Mouse (Mus musculus) urinary bladder, adult 18-20 months (tissue): ENCODE measurements around the gene Arpp19.
A peak's percentile ranks its signal among the peaks of the same experiment; 100 is the strongest.

Experiments
- DNase-seq, 2 experiments: peaks; one replicate each; pipeline ENCODE4 v3.0.0; 2022; ENCODE audit warnings: low spot score in 2 of 2, mixed read lengths in 2 of 2

Gene Arpp19

DNA sequence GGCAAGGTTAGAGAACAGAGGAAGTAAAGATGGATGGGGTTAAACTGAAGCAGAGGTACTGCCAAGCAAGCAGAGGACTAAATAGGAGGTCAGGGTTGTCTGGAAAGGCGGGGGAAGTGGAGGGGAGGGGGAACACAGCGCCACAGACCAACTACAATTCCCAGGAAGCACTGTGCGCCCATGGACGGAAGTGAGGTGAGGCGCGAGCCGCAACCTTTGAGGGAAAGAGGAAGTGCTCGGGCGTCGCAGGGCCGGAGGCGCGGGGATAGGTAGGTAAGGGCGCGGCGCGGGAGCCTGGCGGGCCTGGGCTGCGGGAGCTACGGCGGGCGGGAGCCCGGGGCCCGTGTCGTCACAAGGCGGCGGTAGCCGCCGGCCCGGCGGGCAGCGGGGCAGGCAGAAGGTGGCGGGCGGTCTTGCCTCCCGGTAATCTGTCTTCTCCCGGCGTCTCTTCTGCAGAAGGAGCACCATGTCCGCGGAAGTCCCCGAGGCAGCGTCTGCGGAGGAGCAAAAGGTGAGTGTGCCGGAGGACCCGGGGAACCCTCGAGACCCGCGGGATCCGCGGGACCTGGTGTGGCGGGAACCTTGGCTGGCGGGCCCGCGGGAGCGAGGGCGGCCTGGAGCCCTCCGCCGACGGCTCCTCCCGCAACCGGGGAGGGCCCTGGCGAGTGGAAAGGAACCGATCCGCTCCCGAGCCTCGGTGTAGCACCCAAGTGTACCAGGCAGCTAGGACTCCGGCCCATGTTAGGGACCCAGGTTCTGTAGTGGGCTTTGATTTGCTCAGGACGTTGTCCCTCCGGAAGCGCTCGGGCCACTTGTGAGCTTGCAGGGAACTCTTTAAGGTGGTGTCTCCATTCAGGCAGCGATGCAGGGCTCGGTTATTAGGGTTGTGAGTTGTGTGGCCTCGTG, at the start of gene Arpp19:
Gene Arpp19, plus strand, starts transcription at position 164 of the 906 bp plus-strand sequence.
- peak; percentile 68 to 77 for DNase-seq

DNA sequence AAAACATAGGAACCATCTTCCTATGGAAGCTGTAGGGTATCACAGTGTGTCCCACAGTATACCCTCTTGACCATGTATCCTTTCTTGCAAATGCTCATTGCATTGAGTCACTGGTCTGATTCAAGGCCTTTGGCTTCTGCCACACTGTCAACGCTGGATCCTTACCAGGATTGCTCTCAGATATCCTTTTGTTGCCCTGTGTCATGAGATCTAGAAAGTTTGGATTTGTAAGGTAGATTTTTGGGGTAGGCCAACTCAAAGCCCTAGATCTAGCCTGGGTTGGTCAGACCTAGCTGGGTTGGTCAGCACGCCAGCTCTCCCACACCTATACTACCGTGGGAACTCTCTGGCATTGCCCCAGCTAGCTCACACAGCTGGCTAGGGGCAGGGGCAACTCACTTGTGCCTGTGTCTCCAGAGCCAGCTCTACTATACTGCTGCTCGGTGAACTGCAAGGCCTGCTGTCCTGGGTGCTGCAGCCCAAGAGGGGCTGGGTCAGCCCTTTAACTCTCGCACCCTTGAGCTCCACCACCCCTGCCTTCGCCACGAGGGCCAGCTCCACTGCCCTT, 48.4 kb upstream of the Arpp19 start:
- DNase-seq = no peak

DNA sequence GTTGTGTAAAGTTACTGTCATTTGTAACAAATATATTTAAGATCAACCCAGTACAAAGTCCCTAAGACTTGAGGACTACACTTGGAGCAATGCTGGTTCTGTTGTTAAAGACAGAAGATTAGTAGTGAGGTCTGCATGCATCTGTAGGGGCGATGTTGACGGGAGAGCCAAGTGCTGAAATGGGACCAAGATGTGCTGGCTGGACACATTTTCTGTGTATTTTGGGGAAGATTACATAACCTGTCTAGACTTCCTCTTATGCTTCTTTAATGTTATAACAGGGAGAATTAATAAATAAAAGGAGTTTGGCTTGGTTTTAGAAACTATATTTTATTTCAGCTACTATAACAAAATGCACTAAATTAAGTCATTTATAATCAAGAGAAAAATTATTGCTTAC, 47.4 kb upstream of the Arpp19 start:
- no peak for DNase-seq

DNA sequence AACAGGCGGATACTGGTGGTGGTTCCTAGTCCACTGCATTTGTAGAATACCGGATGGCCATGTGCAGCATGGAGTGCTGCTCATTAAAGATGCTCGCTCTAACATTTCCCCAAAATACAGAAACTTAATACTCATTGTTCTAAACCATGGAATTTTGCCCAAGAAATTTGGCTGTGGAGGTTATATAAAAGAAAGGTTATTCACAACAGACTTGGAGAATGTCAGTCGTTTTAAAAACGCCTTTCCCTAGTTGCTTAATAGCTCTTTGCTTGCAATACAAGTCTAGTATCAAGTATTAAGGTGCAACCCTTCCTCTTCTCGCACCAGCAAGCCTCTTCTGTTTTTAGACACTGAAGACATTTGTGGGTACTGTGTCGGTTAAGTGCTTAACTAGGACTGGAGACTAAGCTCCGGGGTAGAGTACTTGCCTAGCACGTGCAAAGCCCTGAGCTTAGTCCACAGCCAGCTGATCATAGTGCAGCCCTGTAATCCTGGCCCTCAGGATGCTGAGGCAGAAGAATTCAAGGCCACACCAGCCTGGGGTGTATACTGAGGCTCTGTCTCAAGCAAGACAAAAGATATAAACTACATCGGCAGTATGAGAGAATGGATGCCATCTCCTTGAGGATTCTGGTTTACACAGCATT, 42.7 kb upstream of the Arpp19 start:
- no peak for DNase-seq

DNA sequence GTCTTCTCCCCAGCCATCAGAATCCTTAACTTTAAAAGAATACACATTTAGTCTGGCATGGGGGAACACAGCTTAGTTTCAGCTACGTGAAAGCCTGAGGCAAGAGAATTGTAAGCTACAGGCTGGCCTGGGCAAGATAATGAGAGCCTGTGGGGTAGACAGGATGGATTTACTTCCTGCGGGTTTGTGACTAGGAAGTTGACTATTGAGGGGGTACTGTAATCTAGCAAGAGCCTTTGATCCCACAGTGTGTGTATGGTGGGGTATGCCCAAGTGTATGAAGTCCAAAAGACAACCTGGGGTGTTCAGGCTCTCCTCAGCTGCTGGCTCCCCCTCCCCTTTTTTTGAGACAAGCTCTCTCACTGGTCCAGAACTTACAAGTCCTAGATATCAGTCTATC, 41.1 kb upstream of the Arpp19 start:
- no peak for DNase-seq

DNA sequence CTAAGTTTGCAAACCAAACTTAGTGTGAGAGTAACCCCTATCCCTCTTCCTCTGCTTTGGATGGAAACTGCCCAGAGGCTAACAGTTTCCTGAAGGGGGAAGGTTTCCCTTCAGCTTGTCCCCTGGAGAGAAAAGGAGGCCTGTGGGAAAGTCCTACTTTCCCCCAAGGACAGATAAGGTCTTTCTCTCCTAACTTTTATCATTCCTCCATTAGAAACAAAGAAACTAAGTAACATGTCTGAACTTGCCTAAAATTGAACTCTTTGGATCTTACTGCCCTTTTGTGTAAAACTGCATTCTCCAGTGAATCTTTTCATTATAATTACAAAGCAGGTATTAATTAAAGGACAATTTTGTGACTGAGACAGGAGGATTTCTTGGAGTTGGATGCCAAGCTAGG, 39.4 kb upstream of the Arpp19 start:
- DNase-seq = no peak

DNA sequence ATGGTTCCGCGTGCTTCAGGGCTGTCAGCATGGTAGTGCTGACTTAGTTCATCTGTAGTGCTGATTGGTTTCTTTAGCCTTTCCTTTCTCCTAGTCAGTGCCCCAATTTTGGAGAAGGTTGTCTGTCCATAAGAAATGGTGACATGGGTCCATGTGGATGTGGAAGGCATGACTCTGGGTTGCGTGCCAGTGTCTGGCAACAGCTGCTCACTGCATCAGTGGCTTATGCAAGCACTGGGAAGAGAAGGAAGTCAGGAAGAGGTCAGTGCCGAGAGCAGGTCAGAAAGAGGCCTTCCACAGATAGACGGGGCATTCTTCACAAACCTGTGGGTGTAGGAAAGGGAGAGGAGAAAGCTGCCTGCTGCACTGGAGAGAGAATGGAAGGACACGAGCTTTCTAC, 36.4 kb upstream of the Arpp19 start:
- no peak for DNase-seq

DNA sequence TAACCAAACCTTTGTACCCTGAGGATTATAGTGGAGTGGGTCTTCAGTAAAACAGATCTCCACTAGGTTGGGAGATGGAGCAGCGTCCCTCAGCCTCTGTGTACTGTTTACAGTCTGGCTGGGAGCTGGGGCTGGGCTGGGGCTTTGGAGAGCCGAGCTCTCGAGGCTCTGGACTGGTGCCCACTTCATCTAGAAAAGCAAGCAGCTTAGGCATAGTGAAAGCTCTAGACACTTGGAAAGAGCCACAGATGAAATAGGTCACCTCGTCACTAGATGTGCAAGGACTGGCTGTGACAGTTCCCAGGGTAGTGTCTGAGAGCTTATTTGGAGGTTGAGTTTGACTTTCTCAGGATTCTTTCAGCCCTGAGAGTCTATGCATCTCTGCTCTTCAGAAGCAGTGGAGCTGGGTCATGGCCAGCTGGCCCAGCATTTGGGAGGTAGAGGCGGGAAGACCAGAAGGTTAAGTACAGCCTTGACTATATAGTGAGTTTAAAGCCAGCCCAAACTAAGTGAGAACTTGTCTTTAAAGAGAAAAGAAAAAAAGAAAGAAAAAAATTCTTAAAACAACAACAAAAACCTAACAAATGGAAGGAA, 35.7 kb upstream of the Arpp19 start:
- no peak for DNase-seq

DNA sequence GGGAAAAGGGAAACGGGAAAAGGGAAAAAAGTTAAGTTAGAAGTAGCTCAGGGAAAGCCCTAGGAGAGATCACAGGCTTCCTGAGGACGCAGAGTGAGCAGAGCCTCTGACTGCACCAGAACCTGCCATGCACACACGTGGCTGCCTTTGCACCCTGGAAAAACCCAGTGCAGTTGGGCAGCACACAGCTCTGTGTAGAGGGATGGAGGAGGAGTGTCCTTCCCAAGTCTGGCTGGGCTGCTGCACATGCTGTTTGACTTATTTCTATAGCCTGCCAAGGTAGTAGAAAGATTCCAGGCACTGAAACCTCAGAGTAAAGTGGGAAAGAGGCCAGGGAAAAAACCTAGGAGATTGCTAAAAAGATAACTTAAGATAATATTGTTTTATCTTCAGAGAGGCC, 35.2 kb upstream of the Arpp19 start:
- DNase-seq = no peak

DNA sequence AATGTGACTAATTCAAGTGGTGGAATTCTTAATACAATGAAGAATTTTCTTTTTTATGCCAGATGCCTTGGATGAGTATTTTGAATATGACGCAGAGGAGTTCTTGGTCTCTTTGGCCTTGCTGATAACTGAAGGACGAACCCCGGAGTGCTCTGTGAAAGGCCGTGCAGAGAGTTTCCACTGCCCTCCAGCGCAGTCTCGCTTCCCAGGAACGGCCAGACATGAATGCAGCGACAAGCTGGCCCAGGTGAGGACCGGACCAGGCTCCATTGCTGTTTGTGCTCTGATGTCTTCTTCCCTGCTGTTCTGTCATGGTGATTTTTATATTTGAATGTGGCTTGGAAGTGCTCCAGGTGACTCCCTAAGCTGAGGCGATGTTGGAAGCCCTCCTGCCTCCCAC, 33.2 kb upstream of the Arpp19 start:
- no peak for DNase-seq

DNA sequence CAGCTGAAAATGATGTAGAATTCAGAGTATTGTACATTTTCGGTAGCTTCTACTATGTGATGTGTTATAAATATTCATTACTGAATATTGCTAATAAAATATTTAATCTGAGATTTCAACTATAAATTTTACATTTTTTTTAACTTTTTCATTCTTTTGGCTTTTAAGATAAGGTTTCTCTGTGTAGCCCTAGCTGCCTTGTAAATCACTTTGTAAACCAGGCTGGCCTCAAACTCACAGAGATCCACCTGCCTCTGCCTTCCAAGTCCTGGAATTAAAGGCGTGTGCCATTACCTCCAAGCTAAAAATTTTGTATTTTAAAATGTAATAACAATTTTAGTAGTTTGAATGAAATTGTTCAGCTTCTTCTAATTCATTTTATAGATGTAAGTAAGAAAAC, 20.8 kb upstream of the Arpp19 start:
- no peak for DNase-seq

DNA sequence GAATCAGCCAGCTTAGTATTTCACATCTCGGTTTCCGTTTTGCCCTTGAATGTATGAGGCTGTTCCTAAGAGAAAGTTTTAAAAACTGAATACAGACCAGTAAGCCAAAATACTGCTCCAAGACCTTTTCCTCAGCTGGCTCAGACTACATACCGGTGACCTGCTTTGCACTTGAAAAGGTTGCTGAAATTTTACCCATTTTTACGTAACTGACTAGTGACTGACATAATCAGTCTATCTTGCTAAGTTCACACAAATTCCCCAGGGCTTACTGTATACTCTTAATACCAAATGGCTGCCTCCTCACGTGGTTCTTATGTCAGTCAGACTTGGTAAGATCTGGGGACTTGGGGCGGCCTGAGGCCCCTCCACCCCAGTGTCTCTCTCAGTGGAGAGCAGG, 18.2 kb upstream of the Arpp19 start:
- no peak for DNase-seq

DNA sequence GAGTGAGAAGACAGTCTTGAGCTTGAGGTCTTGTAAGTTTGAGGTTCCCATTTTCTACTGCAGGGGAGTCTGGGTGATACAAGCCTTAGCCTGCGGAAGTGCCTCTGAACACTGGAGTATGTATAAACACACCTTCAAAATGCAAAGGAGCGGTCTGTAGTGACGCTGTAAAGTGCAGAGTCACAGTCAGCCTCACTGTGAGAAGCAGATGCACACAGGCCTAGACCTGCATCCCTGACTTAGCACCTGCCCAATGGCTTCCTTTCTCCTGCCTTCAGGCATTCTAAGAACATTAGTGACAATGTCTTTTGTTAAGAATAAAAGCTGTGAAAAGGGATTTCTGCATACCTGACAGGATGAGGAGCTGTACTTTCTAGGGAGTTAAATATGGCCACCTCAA, 17.8 kb upstream of the Arpp19 start:
- no peak for DNase-seq

DNA sequence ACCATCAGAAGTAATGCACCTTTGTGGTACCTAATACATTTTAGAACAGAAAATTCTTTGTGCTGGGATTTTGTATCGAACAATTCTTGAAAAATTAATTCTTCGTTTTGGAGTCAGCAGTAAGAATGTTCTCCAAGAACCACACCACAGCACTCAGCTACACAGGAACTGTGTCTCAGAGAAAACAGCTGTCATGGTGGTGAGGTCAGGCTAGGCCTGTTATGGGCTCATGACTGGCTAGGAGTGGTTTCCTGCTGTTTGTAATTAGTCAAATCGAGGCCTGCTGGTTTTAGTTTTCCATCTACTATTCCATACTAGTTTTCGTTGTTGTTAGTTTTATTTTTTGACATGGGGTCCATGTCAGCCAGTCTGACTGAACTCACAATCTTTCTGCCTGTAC, 16.9 kb upstream of the Arpp19 start:
- no peak for DNase-seq

DNA sequence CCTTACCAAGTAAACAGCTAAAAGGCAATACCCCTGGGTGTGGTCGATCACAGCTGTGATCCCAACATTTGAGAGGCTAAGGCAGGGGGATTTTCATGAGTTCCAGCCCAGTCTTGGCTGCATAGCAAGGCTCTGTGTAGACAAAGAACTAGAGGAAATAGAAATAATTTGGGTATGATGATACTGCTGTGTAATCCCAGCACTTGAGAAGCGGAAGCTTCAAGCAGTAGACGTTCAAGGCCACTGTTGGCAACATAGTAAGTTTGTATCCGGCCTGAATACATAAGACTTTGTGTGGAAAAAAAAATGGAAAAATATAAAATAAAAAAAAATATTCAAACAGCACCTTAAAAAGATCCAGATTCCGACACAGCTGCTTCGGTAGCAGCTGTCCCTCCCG, 14.9 kb upstream of the Arpp19 start:
- DNase-seq = no peak

DNA sequence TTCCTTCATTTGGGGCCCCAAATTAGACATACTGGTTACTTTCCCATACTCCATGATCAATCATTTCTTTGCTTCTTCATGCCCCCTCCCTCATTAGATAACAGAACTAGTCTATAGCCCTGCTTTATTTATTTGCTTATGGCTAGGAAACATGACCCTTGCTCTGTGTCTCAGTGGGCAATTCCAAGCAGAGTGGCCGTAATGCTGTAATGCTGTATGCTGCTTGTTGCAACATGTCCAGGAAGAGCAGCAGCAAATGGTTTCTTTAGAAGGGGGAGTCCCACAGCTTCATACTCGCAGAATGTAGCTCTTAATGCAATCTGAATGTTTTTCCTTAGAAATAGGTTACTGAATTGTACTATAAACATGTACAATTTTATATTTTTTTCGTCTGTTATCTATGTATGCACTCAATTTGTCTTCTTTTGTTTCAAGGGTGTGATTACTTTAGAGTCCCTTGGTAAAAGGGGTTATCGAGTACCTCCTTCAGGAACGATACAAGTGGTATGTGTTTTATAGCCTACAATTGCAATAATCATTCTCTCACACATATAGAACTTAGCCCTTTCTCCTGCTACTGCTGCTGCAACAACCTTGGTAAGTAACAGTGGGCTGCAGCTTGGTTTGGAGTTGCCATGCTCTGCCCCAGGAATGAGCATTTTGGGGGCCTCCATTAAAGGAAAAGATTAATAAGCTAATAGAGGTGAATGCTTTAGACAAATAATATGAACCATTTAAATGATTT, 14.1 kb upstream of the Arpp19 start:
- DNase-seq = no peak

DNA sequence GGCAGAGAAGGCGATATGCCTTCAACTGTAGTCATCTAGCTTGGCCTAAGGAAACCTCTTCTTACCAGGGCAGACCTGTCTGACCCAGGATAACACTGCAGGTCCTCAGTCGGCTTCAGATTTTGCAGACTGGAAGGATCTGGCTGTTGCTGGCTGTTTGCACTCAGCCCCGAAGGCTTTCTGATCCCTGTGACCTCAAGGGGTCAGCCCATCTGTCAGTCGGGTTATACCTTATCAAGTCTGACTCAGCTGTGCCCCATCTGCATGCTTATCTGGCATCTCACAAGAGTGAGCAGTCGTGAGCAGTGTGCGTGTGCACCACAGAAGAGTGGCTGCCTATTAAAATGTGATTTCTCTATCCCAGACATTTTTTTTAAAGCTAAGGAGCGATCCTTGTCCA, 13.3 kb upstream of the Arpp19 start:
- DNase-seq = no peak

DNA sequence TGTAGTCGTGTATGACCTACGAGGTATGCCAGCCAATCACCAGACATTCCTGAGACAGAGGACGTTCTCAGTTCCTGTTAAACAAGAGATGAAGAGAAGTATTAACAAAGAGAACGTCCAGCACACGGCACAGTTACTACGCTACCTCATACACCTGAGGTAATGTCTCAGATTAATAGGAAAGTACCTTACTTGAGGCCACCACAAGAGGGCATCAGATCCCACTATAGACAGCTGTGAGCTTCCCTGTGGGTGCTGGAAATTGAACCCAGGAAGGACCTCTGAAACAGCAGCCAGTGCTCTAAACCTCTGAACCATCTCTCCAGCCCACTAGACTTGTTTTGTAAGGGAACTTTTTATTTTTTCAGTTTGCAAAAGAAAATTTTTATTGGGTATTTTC, 11.7 kb upstream of the Arpp19 start:
- no peak for DNase-seq

DNA sequence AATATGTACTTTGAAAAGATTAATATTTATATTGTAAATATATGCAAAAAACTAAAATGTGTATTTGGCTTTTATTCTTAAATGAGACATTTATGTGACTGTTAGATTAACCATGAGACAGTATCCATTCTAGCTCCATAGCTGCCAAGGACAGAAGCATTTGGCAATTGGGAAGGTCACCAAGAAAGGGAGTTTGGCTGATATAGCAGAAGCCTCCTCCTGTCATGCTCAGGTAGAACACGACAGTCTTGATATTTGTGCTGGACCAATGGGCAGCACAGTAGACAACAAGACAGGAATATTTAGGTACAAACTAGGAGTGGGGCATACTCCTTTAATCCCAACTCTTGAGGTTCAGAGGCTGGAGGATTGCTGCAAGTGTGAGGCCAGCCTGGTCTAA, 5.0 kb upstream of the Arpp19 start:
- no peak for DNase-seq

DNA sequence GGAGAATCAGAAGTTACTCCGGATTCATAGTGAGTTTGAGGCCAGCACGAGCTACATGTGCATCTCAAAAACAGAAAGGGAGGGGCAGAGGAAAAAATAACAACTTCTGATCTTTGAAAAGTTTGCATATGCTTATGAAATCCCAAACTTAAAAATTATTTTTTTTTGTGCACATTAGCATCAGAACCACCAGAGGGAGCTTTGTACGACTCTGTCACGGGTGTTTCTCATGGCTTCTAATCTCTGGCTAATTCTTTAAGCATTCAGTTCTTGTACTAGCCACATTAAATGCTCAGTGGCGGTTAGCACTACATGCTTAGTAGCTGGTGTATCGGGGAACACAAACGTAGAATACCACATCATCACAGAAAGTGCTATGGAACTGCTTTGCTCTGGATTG, 4.3 kb upstream of the Arpp19 start:
- DNase-seq = no peak

DNA sequence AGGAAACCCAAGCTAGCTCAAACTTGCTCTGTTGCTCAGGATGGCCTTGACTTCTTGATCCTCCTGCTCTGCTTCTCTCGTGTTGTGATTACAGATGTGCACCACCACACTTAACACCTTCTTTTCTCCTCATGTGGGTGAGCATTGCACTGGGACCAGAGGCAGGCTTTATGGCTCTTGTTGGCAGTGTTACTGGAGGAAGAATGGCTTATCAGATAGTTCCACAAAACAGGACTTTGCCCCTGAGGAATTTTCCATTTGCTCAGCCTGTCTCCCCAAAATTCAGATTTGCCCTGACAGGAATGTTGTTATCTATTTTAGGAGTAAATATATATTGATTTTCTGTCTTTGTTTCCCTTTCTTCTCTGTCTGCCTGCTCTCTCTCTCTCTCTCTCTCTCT, 2.7 kb upstream of the Arpp19 start:
- DNase-seq = no peak

DNA sequence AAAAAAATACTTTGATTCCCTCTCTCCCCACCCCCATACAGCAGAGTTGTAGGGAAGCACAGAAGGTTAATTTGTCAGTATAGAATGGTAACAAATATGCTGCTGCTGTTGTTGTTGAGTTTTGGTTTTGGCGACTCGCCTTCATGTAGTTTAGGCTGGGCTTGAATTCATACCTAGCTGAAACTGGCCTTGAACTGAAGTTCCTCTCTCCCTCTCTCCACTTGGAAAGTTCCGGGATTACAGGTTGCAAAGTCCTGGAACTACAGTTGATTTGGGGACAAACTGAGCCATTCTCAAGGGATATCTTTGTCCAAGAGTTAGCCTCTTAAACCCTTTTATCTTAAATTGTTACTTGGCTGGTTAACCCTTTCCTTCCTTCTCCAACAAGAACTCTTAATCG, 1.5 kb upstream of the Arpp19 start:
- no peak for DNase-seq
